Mouse (Mus musculus) ES-E14 (cell line): ENCODE measurements around the gene 2310022B05Rik.

Experiments used
- HCFC1 ChIP-seq: IDR thresholded peaks from 2 replicates; pipeline ENCODE4 v1.6.1; 2012; ENCODE audit warnings: low read length, inconsistent platforms, borderline replicate concordance; ENCODE audit not compliant: insufficient read depth
- MAFK ChIP-seq: IDR thresholded peaks from 2 replicates; pipeline ENCODE4 v1.6.1; 2014; ENCODE audit warnings: mild to moderate bottlenecking, low read depth, low read length, inconsistent platforms; ENCODE audit not compliant: insufficient read depth
- ZC3H11A ChIP-seq: IDR thresholded peaks from 2 replicates; pipeline ENCODE4 v1.6.1; 2012; ENCODE audit warnings: low read depth, mild to moderate bottlenecking, inconsistent platforms, low read length, borderline replicate concordance
- ZNF384 ChIP-seq: IDR thresholded peaks from 2 replicates; pipeline ENCODE4 v1.6.1; 2012; ENCODE audit warnings: low read depth, low read length, inconsistent platforms

DNA sequence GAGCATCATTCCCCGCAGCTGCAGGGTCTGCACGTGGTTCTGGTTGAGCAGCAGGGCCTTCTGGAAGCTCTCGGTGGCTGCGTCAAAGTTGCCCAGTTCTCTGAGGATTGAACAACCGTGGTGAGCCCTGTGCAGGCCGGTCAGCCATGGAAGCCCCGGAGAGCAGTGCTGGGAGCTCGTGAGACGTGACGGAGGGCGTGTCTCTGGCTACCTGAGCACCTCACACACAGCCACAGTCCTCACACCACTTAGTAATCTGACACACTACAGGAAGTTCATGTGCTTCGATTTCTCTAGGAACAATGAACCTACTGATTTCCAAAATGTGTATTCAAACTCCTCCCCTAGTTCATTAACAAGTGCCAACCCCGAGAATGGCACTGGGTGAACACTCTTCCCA, 25.7 kb upstream of the 2310022B05Rik start:
- no peak for TF ChIP-seq MAFK
- TF ChIP-seq ZNF384: no peak
- TF ChIP-seq ZC3H11A: no peak
- no peak for TF ChIP-seq HCFC1
